Mouse (Mus musculus): ENCODE results near the gene Gm13691. TPM values are rescaled to one million over a fixed set of nuclear protein-coding genes. Genes with fewer than 3 reads are reported as not detected.
"Not testable (repeated sequence)": the region's sequence is repeated elsewhere in the genome, so short reads cannot be mapped to it uniquely, and the experiment has no call there.

Gm13691 gene
- polyA plus RNA-seq, 1 experiment, result not detected

DNA sequence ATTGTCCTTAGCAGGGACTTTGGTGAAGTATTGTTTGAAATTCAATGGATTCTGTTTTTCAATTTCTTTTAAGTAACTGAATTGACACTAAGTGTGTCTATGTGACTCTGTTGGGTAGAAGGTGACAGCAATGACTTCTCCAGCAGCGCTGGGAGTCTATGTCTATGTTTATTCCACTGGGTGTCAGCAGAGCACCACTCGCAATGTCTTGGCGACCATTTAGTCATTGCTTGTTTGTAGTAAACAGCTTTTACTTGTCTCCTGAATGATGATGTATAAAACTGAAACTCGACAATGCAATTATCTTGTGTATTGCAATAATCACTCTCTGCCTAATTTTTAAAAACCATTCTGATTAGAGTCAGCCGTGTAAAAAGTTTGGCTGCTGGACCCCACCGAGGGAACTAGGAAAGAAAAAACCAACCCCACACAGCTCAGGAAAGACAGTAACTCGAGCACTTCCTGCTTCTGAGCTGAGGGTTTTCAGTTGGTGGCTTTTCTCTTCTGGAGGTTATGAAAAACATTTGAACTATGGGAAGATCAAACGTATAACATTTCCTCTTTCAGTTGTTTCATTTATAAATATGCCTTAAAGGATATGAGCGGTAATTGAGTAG is 3.4 kb downstream of the Gm13691 start:
- H3K36me3 ChIP-seq (ENCODE audit: control insufficient read depth, insufficient read depth, low read length); H3K27me3 ChIP-seq (ENCODE audit: control insufficient read depth, insufficient read depth, low read length); H3K27ac ChIP-seq (ENCODE audit: insufficient read depth, low read length); H3K4me3 ChIP-seq (ENCODE audit: extremely low read depth, insufficient read depth, insufficient read length); H3K4me1 ChIP-seq (ENCODE audit: control insufficient read depth, insufficient read depth, insufficient read length): not testable (repeated sequence)
- 1% methylated on average over 8 of the region's 9 CpGs for WGBS
- DNase-seq (ENCODE audit: low read depth in 1 of 2, low spot score in 2 of 2), result peak; percentile 4 to 61

DNA sequence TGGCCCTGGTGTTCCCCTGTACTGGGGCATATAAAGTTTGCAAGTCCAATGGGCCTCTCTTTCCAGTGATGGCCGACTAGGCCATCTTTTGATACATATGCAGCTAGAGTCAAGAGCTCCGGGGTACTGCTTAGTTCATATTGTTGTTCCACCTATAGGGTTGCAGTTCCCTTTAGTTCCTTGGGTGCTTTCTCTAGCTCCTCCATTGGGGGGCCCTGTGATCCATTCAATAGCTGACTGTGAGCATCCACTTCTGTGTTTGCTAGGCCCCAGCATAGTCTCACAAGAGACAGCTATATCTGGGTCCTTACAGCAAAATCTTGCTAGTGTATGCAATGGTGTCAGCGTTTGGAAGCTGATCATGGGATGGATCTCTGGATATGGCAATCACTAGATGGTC is 4.2 kb downstream of the Gm13691 start:
- H3K27me3 ChIP-seq (ENCODE audit: control insufficient read depth, insufficient read depth, low read length); H3K36me3 ChIP-seq (ENCODE audit: control insufficient read depth, insufficient read depth, low read length); DNase-seq (ENCODE audit: low read depth in 1 of 2, low spot score in 2 of 2); H3K4me3 ChIP-seq (ENCODE audit: extremely low read depth, insufficient read depth, insufficient read length); H3K27ac ChIP-seq (ENCODE audit: insufficient read depth, low read length); H3K4me1 ChIP-seq (ENCODE audit: control insufficient read depth, insufficient read depth, insufficient read length): not testable (repeated sequence)
- WGBS, result 32% methylated on average over 3 of the region's 3 CpGs

DNA sequence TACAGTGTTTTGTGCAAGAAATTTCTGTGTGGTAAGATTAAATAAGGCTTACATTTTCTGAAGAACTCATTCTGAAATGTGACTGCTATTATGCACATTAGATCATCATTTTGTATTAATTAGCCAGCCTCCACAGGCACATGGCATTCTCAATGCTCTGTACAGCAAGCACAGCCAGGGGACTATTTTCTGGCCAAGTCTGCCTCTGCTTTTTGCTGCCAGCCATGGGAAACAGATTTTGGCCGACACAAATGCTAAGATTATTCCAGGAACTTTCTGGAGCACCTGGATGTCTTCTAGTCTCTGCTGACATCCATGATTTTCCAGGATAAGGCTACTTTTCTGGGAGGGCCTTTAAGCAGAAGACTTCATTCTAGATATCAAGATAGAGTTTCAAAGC is 18.6 kb downstream of the Gm13691 start:
- Histone ChIP-seq H3K27ac (ENCODE audit: insufficient read depth, low read length) (no peak overlapping the region), H3K4me3 (ENCODE audit: extremely low read depth, insufficient read depth, insufficient read length) (no peak overlapping the region), H3K4me1 (ENCODE audit: control insufficient read depth, insufficient read depth, insufficient read length) (no peaks in the 10 kb centered on the region), H3K27me3 (ENCODE audit: control insufficient read depth, insufficient read depth, low read length) (no peaks in the 10 kb centered on the region), H3K36me3 (ENCODE audit: control insufficient read depth, insufficient read depth, low read length) (no peaks in the 10 kb centered on the region)
- no peak for DNase-seq (ENCODE audit: low read depth in 1 of 2, low spot score in 2 of 2)
- TF ChIP-seq POLR2A (IDR thresholded peaks at IDR 0.05; ENCODE audit: low read depth, low read length), result no peak
- TF ChIP-seq CTCF (IDR thresholded peaks at IDR 0.05; ENCODE audit: extremely low read depth, insufficient read depth, insufficient read length, insufficient replicate concordance), result no peak
- WGBS, result 70% methylated on average over 1 of the region's 1 CpGs

DNA sequence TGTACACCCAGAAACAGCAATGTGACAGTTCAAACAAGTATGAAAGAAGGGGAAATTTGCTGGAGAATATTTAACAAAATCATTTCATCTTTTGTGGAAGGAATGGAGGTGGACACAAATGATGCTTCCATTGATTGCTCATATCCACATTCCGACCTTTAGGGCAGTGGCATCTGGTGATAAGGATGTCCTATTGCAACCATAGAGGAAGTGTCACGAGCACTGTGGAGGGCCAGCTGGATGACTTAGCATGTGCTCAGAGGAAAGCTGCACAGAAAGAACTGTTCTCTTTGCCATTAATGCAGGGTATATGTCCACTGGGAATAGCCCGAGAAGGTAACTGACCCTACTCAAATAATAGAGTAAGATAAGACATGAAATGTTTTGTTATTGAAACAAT is 19.5 kb downstream of the Gm13691 start:
- TF ChIP-seq POLR2A (IDR thresholded peaks at IDR 0.05; ENCODE audit: low read depth, low read length), result no peak
- no peak for TF ChIP-seq CTCF (IDR thresholded peaks at IDR 0.05; ENCODE audit: extremely low read depth, insufficient read depth, insufficient read length, insufficient replicate concordance)
- Histone ChIP-seq H3K4me1 (ENCODE audit: control insufficient read depth, insufficient read depth, insufficient read length) (no peaks in the 10 kb centered on the region), H3K27me3 (ENCODE audit: control insufficient read depth, insufficient read depth, low read length) (no peaks in the 10 kb centered on the region), H3K36me3 (ENCODE audit: control insufficient read depth, insufficient read depth, low read length) (no peaks in the 10 kb centered on the region), H3K4me3 (ENCODE audit: extremely low read depth, insufficient read depth, insufficient read length) (no peak overlapping the region), H3K27ac (ENCODE audit: insufficient read depth, low read length) (no peak overlapping the region)
- no peak for DNase-seq (ENCODE audit: low read depth in 1 of 2, low spot score in 2 of 2)
- 24% methylated on average over 3 of the region's 3 CpGs for WGBS

DNA sequence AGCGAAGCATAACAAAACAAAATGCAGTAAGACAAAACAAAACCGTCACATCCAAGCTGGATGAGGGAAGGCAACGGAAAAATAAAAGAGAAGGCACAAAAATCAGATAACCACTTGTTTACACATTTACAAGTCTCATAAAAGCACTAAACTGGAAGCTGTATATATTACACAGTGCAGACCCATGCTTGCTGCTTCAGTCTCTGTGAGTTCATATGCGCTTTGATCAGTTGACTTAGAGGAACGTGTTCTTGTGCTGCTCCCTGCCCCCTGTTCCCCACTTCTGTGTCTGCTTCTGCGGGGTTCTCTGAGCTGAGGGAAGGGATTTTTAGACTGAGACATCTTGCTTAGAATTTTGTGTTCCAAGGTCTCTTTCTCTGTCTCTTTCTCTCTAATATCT is 24.2 kb downstream of the Gm13691 start:
- no peaks in the 10 kb centered on the region for H3K27me3 ChIP-seq (ENCODE audit: control insufficient read depth, insufficient read depth, low read length)
- no peak overlapping the region for H3K4me3 ChIP-seq (ENCODE audit: extremely low read depth, insufficient read depth, insufficient read length)
- H3K4me1 ChIP-seq (ENCODE audit: control insufficient read depth, insufficient read depth, insufficient read length), result peaks cover 3% of the 10 kb centered on the region; the same call in 1 of the 2 replicates
- H3K27ac ChIP-seq (ENCODE audit: insufficient read depth, low read length), result no peak overlapping the region
- TF ChIP-seq CTCF (IDR thresholded peaks at IDR 0.05; ENCODE audit: extremely low read depth, insufficient read depth, insufficient read length, insufficient replicate concordance), result no peak
- TF ChIP-seq POLR2A (IDR thresholded peaks at IDR 0.05; ENCODE audit: low read depth, low read length), result no peak
- WGBS, result 75% methylated on average over 6 of the region's 6 CpGs
- H3K36me3 ChIP-seq (ENCODE audit: control insufficient read depth, insufficient read depth, low read length), result no peaks in the 10 kb centered on the region
- DNase-seq (ENCODE audit: low read depth in 1 of 2, low spot score in 2 of 2), result no peak

DNA sequence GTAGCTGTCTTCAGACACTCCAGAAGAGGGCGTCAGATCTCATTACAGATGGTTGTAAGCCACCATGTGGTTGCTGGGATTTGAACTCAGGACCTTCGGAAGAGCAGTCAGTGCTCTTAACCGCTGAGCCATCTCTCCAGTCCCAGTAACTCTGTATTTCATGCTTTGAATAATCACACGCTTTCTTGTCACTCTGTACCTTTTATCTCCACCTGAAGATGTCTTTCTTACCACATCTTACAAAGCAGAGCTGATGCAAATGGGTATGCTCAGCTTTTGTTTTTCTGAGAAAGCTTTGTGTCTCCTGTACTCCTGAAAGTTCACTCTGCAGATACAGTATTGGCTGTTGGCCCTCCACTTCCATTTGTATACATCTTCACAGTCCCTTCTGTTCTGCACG is 25.9 kb downstream of the Gm13691 start:
- H3K4me1 ChIP-seq (ENCODE audit: control insufficient read depth, insufficient read depth, insufficient read length); H3K27ac ChIP-seq (ENCODE audit: insufficient read depth, low read length); H3K36me3 ChIP-seq (ENCODE audit: control insufficient read depth, insufficient read depth, low read length); H3K27me3 ChIP-seq (ENCODE audit: control insufficient read depth, insufficient read depth, low read length); H3K4me3 ChIP-seq (ENCODE audit: extremely low read depth, insufficient read depth, insufficient read length): not testable (repeated sequence)
- peak in 1 of 2 experiments; percentile 26 for DNase-seq (ENCODE audit: low read depth in 1 of 2, low spot score in 2 of 2)
- 72% methylated on average over 5 of the region's 5 CpGs for WGBS

DNA sequence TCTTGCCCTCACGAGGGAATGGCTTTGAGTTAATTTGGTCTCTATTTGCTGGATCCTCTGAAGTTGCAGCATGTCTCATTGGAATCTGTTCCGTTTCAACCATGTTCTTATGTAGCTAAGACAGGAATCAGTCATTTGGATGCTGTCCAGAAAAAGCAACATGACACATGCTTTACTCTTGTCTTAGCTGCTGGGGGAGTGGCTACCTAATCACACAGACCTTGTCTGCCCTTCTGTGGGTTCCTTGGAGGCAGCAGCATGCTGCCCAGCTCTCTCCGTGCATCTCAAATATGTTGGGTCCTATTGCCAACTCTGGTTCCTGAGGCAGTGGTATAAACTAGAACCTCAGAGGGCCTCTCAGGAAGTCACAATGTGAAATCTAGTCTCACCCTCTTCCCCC is 28.0 kb downstream of the Gm13691 start:
- Histone ChIP-seq H3K27ac (ENCODE audit: insufficient read depth, low read length) (no peak overlapping the region), H3K36me3 (ENCODE audit: control insufficient read depth, insufficient read depth, low read length) (no peaks in the 10 kb centered on the region), H3K4me1 (ENCODE audit: control insufficient read depth, insufficient read depth, insufficient read length) (peaks cover 6% of the 10 kb centered on the region; the same call in 1 of the 2 replicates), H3K27me3 (ENCODE audit: control insufficient read depth, insufficient read depth, low read length) (no peaks in the 10 kb centered on the region), H3K4me3 (ENCODE audit: extremely low read depth, insufficient read depth, insufficient read length) (no peak overlapping the region)
- 42% methylated on average over 3 of the region's 3 CpGs for WGBS
- TF ChIP-seq POLR2A (IDR thresholded peaks at IDR 0.05; ENCODE audit: low read depth, low read length), result no peak
- DNase-seq (ENCODE audit: low read depth in 1 of 2, low spot score in 2 of 2), result no peak
